Mouse (Mus musculus) mouse trophoblast stem cell (cell line): Measurements from ENCODE around the gene Sobp.

Source experiments
- in situ Hi-C, 2 experiments: fragments of 300-500 bp; cut with MseI, MboI; formaldehyde crosslinking; loops; 2 replicates in 1 of 2; 3 replicates in 1 of 2; pipeline ENCODE4 v1.15.1; 2025

Sobp gene

GRCm38 (mm10) chr10:43035579-43035978 lies 138.8 kb downstream of the Sobp start:
- in situ Hi-C loops = no loop called here

- in situ Hi-C loops = no loop called here
Observed at GRCm38 (mm10) chr10:43034811-43035210, 139.5 kb downstream of the Sobp start.

- in situ Hi-C loops = no loop called here
Observed at GRCm38 (mm10) chr10:43033481-43034248, 140.7 kb downstream of the Sobp start.

- in situ Hi-C loops = no loop called here
Observed at GRCm38 (mm10) chr10:43027006-43027405, 147.3 kb downstream of the Sobp start.

- in situ Hi-C loops = no loop called here
Observed at GRCm38 (mm10) chr10:43023454-43024194, 150.7 kb downstream of the Sobp start.

GRCm38 (mm10) chr10:43022190-43022761 lies 152.1 kb downstream of the Sobp start:
- in situ Hi-C loops = no loop called here

GRCm38 (mm10) chr10:43021512-43022116 lies 152.7 kb downstream of the Sobp start:
- in situ Hi-C loops = no loop called here

- in situ Hi-C loops = no loop called here
Observed at GRCm38 (mm10) chr10:43021017-43021416, 153.3 kb downstream of the Sobp start.

- in situ Hi-C loops = no loop called here
Observed at GRCm38 (mm10) chr10:43014782-43015181, 159.5 kb downstream of the Sobp start.

- in situ Hi-C loops = no loop called here
Observed at GRCm38 (mm10) chr10:43014358-43014757, 160.0 kb downstream of the Sobp start.

- in situ Hi-C loops = no loop called here
Observed at GRCm38 (mm10) chr10:43008116-43008515, 166.2 kb downstream of the Sobp start.

GRCm38 (mm10) chr10:43006534-43006933 lies 167.8 kb downstream of the Sobp start:
- in situ Hi-C loops = no loop called here

GRCm38 (mm10) chr10:43005677-43006076 lies 168.7 kb downstream of the Sobp start:
- in situ Hi-C loops = no loop called here

GRCm38 (mm10) chr10:43005031-43005430 lies 169.3 kb downstream of the Sobp start:
- in situ Hi-C loops = no loop called here

- in situ Hi-C loops = no loop called here
Observed at GRCm38 (mm10) chr10:43004174-43004734, 170.1 kb downstream of the Sobp start.

- in situ Hi-C loops = no loop called here
Observed at GRCm38 (mm10) chr10:43003466-43003757, 170.9 kb downstream of the Sobp start.

GRCm38 (mm10) chr10:43002721-43003465 lies 171.4 kb downstream of the Sobp start:
- in situ Hi-C loops = no loop called here

- in situ Hi-C loops = no loop called here
Observed at GRCm38 (mm10) chr10:43002066-43002678, 172.2 kb downstream of the Sobp start.

- in situ Hi-C loops = no loop called here
Observed at GRCm38 (mm10) chr10:43001433-43001832, 172.9 kb downstream of the Sobp start.

GRCm38 (mm10) chr10:42999324-42999723 lies 175.0 kb downstream of the Sobp start:
- in situ Hi-C loops = no loop called here

GRCm38 (mm10) chr10:42997278-42997677 lies 177.1 kb downstream of the Sobp start:
- in situ Hi-C loops = no loop called here
